Mouse (Mus musculus) E14TG2a.4 (cell line): ENCODE results near the gene Fhad1.

Experiments
- CTCF ChIP-seq: conservative IDR thresholded peaks from 2 replicates; pipeline ENCODE4 v1.5.1; 2014; ENCODE audit warnings: low read length
- NANOG ChIP-seq: IDR thresholded peaks from 2 replicates; pipeline ENCODE4 v1.6.1; 2014; ENCODE audit warnings: borderline replicate concordance, low read length, mixed read lengths

DNA sequence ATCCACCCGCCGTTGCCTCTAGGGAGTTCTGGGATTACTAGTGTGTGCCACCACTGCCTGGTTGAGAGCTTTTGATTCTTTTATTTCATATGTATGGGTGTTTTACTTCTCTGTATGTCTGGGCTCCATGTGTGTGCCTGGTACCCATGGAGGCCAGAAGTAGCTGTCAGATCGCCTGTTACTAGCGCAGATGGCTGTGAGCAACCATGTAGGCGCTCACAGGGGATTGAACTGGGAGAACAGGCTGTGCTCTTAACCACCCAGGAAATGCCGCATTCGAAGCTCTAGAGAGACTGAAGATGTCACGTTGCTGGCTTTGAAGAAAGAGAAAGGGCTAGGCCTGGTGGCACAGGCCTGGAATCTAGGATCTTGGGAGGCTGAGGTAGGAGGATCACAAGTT lies 73.6 kb downstream of the Fhad1 start:
- no peak for TF ChIP-seq CTCF
- no peak for TF ChIP-seq NANOG
